Mouse (Mus musculus) telencephalon, adult 2 months (tissue): ENCODE data around the gene Klk1b5.

Experiments
- DNase-seq: peaks from one replicate; pipeline ENCODE4 v3.0.0-alpha.2; 2011; ENCODE audit warnings: low read depth, low spot score

Klk1b5 gene

DNA sequence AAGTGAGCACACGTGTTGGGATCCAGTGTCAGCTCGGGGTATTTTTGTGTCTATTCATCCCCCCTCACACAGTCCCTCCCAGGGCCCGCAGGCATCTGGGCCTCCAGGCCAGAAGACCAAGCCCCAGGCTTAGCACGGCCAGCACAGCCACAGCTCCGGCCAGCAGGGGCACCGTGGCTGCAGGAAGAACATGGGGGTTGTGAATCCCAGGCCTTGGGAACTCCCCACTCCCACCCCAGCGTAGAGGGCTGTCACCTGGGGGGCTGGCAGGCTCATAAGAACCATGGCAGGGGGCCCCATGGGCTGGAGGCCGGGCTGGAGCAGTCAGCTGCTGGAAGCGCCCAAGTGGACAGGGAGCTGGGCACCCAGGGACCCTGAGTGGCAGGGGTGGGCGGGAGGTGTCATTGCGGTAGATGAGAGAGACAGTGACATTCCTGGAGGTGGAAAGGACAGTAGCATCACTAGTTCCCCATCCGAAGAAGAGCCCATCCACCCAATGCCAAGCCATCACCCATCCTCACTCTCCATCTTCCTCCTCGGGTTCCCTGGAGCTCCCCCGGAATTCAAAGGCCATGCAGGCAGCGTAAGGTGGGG is 37.4 kb downstream of the Klk1b5 start:
- no peak for DNase-seq

DNA sequence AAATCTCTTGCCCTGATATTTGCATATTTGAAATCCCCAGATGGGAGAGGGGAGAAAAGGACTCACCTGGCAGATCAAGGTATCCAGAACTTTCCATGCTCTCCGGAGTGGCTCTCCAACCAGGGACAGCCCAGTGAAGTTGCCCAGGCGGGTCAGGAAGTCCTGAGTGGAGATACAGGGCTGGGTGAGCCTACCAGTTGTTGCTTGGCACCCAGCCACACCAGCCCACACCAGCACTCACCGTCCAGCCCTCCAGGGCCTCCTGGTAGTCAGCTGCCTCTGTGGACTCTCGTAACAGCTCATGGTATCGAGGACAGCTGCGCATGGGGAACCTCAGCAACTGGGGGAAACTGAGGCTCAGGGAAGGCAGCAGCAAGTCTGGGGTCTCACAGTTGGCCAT is 39.2 kb downstream of the Klk1b5 start:
- no peak for DNase-seq

DNA sequence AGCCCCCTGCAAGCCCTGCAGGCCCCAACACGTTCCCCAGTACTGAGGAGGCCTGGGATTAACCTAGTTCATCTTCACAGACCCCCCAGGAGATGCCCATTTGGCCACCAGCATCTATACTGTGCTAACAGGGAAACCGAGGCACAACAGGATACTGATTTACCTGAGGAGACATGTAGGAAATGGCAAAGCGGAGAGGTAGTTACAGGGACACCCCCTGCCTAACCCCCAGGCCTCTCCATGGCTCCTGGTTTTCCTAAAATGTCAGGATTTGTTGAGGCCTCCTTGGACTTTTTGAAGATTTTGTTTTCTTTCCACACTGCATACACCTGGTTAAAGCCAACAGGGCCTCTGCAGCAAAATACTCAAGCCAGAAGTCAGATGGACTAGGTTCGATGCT is 41.5 kb downstream of the Klk1b5 start, which contains the start of gene Acp4:
Gene Acp4 (minus strand): TSS at position 101 of the 400 bp plus-strand sequence.
- no peak for DNase-seq

DNA sequence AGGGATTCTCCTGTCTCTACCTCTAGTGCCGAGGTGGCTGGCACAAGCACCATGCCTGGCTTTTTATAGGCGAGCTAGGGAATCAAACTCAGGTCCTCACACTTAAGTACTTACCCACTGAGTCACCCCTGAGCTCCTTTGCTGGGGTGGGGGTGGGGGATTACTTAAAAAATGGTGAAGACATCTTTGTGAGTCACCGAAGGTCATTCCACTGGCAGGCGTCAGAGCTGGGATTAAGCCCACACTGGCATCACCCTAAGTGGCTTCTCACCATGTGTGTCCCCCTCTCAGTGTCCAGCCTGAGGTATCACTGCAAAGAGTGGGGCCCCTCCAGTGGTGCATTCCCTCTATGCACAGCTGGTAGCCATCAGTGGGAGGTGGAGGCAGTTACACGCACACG is 44.7 kb downstream of the Klk1b5 start:
- DNase-seq: no peak

DNA sequence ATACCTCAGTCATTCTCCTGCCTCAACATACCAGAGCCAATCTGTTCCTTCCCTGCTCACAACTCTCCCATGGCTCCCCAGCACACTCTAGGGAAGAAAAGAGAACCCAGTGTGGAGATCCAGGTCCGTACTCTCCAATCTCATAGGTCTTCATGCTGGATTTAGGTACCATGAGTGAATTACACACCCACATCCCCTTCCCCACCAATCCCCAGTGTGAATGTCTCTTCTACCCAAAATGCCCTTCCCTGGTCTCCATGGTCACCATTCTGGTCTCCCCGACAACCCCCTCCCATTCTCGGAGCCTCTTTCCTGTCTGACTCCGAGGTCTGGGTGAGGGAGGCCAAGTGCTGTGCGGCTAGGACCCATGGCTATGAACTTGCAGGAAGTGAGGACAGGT is 45.4 kb downstream of the Klk1b5 start, which contains the start of gene Gm15517:
Gene Gm15517 (plus strand): TSS at position 301 of the 400 bp plus-strand sequence.
- DNase-seq: no peak

DNA sequence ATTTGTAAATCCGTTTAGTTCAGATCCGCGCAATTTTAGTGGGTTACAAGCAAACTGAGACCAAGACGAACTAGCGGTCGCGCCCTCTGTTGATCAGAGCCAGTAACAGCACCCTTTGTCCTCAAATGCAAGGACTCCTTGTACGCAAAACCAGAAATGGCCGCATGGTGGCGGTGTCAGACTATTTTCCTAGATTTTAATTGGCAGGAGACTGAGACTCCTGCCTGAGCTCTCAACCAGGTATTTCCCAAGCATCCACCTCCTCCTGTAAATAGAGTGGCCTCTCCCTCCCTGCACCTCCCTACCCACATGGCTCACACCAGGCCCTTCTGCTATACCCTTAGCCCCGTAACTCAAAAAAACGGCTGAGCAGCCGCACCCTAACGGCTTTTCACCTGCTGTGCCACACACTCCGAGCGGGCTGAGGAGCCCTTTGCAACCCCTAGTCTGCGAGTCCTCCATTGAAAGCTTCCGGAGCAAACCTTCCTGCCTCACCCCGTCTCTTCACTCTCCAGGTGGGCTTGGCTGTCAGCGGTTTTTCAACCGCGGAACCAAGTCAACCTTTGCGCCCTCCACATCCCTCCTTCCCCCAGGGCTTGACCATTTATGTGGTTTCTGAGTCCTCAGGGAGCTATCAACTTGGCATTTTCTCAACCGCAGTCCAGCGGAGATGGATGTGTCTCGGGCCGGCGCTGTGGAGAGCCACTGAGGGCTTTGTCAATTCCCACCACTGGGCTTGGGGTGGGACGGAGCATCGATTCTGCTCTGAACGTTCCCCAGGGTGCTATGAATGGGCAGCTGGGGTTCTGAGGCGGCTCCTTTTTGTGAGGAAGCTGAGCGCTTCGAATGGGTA is 47.3 kb downstream of the Klk1b5 start:
- DNase-seq: peak; percentile 86

DNA sequence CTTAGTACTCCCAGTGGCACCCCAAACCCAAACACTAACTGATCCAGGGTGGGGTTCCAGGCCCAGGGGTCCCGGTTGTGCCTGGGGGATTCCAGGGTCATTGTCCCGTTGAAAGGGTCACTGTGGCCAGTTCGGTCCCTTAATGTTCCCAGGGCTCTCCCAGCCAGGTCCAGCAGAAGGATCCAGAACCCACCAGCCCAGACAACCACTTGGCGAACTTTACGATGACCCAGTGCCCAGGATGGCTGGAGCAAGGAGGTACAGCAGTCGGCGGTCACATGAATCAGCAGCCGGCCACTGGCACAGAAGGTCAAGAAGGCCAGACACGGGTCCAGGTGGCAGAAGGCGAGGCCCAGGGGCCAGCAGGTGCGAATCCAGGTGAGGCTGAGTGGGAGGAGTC is 52.4 kb downstream of the Klk1b5 start:
- no peak for DNase-seq

DNA sequence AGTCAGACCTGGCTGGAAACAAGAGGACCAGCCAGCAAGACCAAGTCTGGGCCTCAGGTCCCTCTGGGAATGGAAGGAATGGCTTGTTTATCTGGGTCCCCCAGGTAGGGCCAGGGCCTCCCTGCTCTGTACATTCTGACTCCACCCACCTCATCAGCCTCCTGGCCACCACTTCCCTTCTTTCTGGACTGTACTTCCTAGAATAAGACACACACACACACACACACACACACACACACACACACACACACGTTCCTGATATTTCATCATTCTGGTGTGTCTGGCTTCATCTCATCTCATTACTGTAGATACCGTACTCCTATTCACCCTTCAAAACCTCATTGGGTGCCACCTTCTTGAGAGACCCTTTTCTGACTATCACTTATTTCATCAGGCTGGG is 53.7 kb downstream of the Klk1b5 start:
- no peak for DNase-seq
